Mouse (Mus musculus): ENCODE data around the gene Plce1. TPM values are rescaled to one million over a fixed set of nuclear protein-coding genes. Genes with fewer than 3 reads are reported as not detected.

The Plce1 gene
- total RNA-seq, 2 experiments from 2014 or later, result 11.4 to 11.9 TPM

DNA sequence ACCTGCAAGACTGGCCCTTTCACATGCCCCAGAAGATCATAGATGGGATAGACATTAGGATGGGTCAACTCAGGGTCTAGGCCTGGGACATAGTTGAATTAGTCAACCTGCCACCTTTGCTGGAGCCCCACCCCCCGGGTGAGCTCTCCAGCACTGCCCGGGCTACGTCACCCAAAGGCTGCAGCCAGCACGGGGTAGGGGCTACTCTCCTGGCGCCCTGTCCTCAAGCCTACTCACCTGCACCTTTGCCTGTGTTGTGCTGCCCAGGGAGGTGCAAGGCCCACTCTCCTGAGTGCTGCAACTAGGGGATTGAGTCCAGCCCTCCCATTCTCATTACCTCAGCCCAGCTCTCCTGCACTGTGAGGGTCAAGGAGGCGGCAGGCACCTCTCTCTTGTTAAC lies 225.5 kb downstream of the Plce1 start:
- DNase-seq (ENCODE audit: low spot score in 2 of 2), result no peak

DNA sequence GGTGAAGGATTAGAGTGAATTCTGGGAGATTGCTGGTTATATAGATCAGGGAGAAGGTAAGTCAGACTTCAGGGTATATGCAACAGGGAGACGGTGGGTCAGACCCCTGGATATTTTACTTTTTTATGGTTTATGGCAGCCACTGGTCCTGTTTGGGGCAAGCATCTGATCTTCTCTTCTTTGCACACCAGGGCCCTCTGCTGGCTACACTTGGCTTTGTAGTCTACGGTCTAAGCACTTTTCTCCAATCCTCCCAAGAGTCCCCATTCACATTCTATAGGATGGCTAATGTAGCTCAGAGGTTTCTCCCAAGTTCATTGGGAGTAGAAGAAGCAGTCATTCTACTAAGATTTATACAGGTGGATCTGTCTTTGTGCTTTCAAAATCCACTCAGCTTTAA lies 228.5 kb downstream of the Plce1 start:
- DNase-seq (ENCODE audit: low spot score in 2 of 2), result no peak

DNA sequence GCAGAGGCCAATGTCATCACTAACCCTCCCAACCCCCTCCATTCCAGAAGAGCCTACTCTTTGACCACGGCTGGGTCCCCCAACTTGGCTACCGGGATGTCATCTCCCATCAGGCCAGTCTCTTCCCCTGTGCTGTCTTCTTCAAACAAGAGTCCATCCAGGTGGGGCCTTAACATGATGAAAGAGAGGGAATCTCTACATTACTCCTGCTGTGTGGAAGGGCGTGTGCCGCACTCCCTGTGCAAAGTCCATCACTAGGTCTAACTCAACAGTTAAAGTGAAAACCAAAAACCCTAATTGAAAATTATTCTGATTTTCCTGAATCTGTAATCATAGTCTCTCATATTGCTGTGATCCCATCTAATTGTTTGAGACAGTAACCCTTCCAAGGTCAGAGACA lies 240.9 kb downstream of the Plce1 start:
- DNase-seq (ENCODE audit: low spot score in 2 of 2), result no peak

- no peak for DNase-seq (ENCODE audit: low spot score in 2 of 2)
Measured at GRCm38 (mm10) chr19:38722982-38723381, 242.1 kb downstream of the Plce1 start.

- DNase-seq (ENCODE audit: low spot score in 2 of 2), result no peak
Measured at GRCm38 (mm10) chr19:38723969-38724368, 243.1 kb downstream of the Plce1 start.

DNA sequence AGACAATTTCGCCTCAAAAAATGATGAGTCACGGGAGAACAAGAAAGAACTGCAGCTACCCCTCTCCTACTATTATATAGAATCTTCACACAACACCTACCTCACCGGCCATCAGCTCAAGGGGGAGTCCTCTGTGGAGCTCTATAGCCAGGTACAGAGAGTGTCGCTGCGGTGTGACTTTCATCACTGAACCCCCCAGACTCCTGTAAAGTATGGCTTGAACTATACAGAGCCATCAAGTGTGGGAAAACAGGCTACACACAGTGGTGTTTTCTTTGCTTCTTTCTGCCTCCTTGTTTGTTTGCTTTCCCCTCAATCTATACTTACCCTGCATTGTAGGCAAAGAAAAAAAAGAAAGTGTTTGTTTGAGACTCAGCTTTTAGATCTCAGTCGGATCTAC lies 247.9 kb downstream of the Plce1 start:
- no peak for DNase-seq (ENCODE audit: low spot score in 2 of 2)

GRCm38 (mm10) chr19:38729264-38729663 lies 248.4 kb downstream of the Plce1 start:
- DNase-seq (ENCODE audit: low spot score in 2 of 2), result no peak

DNA sequence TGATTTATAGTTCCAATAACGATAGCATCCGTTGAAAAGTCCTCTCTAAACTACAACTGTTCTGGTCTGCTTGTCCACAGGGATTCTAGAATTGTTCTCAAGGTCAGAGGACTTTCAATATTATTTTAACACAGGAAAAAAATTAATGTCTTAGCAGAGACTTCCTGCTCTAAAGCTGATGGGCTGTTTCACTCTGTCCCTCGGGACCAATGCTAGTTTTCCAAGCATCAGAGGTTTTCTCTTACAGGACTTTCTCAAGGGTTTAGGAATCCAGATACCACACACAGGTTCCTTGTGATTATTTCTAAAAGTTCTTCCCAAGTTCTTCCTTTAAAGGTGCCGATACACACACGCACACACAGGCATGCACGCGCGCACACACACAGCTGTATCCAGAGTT lies 263.6 kb downstream of the Plce1 start:
- DNase-seq (ENCODE audit: low spot score in 2 of 2), result no peak

DNA sequence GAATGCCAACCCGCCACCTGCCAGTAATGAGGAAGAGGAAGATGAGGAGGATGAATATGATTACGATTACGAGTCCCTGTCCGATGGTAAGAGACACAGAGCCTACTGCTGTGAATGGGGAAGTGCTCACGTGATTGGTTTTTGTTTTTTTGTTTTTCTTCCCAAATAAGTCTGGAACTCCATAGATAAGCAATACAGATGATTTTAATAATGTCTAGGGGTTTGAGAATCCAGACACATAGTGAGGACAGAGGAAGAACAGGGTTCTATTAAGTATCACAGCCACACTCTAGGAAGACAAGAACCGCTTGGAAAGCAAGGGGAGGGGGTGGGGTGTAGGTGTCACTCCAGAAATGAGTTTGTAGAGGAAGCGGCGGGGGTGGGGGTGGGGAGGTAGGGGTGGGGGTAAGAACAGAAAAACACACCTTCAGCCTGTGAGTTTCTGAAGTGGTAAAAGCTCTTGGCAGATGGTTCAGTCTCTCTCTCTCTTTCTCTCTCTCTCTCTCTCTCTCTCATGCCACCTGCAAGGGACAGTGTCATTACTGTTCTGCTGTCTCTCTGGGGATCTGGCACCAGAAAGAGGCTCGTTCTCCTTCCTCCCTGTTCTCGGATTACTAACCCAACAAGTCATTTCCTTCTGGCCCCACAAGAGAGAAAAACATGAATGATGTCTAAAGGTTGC lies 265.0 kb downstream of the Plce1 start:
- no peak for DNase-seq (ENCODE audit: low spot score in 2 of 2)

- no peak for DNase-seq (ENCODE audit: low spot score in 2 of 2)
Measured at GRCm38 (mm10) chr19:38746492-38747014, 265.6 kb downstream of the Plce1 start.

GRCm38 (mm10) chr19:38750192-38750591 lies 269.3 kb downstream of the Plce1 start:
- DNase-seq (ENCODE audit: low spot score in 2 of 2), result no peak

- DNase-seq (ENCODE audit: low spot score in 2 of 2), result no peak
Measured at GRCm38 (mm10) chr19:38757161-38757560, 276.3 kb downstream of the Plce1 start.

DNA sequence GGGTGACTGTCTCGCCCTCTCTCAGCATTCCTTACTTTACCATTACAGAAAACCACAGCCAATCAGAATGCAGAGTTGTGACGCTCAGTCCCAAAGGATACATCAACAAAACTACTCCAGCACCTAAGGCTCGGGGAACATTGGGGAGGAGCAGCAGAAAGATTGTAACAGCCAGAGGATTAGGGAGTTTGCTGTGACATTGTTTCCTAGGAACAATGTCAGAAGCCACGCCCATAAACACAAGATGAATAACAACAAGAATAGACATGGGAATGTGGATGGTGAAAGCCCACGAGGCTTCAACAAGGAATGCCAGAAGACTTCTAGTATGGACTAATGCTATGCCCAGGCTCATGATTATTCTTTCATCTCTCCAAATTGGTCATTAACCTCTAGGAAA lies 277.1 kb downstream of the Plce1 start:
- DNase-seq (ENCODE audit: low spot score in 2 of 2), result no peak

DNA sequence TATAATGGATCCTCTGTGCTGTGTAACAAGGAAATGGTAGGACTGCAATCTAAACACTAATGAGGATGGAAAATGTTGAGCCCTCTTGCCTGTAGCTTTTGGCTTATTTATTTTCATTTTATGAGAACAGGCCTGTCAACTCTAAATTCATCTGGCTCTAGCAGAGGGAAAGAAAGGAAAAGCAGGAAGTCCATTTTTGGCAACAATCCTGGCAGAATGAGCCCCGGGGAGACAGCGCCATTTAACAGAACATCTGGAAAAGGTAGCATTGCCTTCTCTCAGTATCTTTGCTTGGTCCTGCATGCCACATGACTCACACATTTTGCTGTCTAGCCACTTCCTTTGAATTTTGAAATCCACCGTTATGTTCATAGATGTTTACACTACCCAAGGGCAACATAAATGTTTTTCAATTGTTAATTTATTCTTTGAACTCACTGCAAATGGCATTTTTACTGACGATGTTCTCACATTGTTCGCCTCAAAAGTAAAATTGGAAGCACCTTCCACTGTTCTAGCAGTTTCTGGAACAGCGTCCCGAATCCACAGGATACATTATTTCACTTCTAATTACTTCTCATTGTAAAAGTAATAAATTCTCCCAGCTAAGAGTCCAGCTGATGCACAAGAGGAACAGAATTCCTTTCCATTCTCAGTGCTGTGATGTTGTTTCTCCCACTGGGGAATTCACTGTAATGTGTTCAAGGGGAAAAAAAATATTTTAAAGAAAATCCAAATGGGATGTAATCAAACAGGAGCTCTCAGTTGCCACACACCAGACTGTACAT lies 278.0 kb downstream of the Plce1 start:
- DNase-seq (ENCODE audit: low spot score in 2 of 2), result no peak

- no peak for DNase-seq (ENCODE audit: low spot score in 2 of 2)
Measured at GRCm38 (mm10) chr19:38760441-38760840, 279.5 kb downstream of the Plce1 start.

DNA sequence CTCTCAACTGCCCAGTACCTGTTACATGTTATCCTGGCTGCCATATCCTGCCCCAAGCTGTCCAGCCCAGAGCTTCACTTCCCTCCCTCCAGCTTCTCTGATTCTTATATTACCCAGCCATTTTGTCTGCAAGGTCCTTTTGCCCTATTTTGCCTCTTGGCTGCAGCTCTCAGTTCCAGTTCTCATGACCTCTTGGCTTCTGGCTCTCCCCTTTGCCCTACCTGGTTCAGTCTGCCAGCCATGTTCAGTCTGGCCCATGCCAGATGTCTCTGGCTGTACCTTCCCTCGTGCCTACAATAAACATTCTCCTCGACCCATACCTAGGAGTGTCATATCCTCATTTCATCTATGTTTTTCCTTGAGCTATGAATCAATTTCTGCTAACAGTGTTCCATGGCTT lies 285.4 kb downstream of the Plce1 start:
- DNase-seq (ENCODE audit: low spot score in 2 of 2), result no peak

GRCm38 (mm10) chr19:38775548-38775947 lies 294.6 kb downstream of the Plce1 start:
- peak in 1 of 2 experiments; percentile 28 for DNase-seq (ENCODE audit: low spot score in 2 of 2)

DNA sequence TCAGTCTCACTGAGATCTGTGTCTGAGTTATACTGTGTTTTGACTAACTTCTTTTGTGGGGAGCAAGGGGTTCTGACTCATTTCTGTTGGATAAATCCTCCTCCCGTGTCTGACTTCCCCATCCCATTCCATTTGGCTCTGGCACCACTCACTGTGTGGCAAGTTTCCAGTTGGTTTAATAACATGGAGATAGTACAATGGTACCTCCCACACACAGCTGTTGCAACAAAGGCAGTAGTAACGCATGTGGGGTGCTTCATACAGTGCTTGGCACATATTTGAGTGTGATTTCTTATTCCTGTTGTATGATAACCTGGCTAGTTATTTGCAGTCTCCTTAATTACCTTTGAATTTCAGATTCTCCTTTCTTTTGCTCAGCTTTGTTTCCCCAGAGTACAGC lies 297.9 kb downstream of the Plce1 start:
- no peak for DNase-seq (ENCODE audit: low spot score in 2 of 2)

GRCm38 (mm10) chr19:38783542-38783941 lies 302.6 kb downstream of the Plce1 start:
- DNase-seq (ENCODE audit: low spot score in 2 of 2), result no peak

DNA sequence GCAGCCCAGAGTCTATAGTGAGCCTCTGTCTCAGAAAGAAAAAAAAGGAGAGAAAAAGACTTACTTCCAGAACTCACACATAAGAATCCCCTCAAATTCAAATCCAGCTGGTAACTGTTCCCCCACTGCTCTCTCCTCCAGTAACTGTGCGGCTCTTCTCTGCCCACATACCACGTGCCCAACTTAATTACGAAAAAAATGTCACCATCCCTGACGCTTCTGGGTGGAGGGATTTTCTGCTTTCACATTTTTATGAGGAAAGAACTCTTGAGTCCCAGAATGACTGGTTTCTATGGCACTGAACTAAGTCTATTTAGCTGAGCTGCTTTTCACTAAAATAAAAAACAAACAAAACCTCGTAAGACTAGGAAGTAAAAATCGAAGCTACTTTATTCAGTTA lies 306.8 kb downstream of the Plce1 start:
- no peak for DNase-seq (ENCODE audit: low spot score in 2 of 2)

- no peak for DNase-seq (ENCODE audit: low spot score in 2 of 2)
Measured at GRCm38 (mm10) chr19:38793563-38794045, 312.7 kb downstream of the Plce1 start.

DNA sequence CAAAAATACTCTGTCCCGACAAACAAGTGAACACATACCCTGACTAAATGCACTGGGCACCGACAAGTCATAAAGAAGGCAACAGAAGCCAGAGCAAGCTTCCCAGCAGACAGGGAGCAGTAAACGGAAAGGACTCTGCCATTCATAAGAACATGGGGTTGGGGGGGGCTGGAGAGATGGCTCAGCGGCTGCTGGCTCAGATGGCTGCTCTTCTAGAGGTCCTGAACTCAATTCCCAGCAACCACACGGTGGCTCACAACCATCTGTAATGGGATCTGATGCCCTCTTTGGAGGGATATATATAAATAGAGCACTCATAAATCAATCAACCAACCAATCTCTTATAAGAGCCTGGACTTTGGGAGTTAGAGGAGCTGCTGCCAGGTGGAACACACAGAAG lies 315.6 kb downstream of the Plce1 start:
- no peak for DNase-seq (ENCODE audit: low spot score in 2 of 2)

All from adrenal gland, postnatal 4 days (tissue).